Mouse (Mus musculus): Measurements from ENCODE around the gene Orm1. TPM values are rescaled to one million over a fixed set of nuclear protein-coding genes. Genes with fewer than 3 reads are reported as not detected.

The Orm1 gene
- not detected in 2 replicates for polyA plus RNA-seq (2014; fragmentation: Nextera tagmentation; extraction: Ambion mirVana)

DNA sequence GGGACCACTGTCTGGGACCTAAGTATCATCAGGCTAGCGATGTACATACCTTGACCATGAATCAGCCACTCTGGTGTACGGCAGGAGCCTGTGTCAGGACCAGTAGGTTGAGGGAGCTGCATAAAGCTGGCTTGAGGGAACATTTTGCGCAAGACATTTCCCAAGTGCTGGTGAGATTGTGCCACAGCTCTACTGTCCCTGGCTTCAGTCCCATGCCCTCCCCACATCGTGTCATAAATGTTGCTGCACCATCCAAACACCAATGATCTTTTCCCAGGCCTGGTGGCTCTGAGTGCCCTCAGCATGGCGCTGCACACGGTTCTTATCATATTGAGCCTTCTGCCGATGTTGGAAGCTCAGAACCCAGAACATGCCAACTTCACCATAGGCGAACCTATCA, at the start of gene Orm1:
Orm1 (plus strand) TSS at position 266 of the 400 bp plus-strand sequence.
- no peak within 1 kb of the TSS for H3K9ac ChIP-seq (ENCODE audit: low read length)
- no peak for DNase-seq (ENCODE audit: low spot score)
- no peak for ATAC-seq (replicated peaks; ENCODE audit: low FRiP score, low TSS enrichment, low read depth)
- no peak within 1 kb of the TSS for H3K4me3 ChIP-seq (ENCODE audit: low read depth, low read length)
- no peaks in the 10 kb centered on the region for H3K4me1 ChIP-seq (replicated peaks; ENCODE audit: control insufficient read depth, insufficient read depth, low read length)
- no peak within 1 kb of the TSS for H3K4me2 ChIP-seq (ENCODE audit: low read length)
- H3K27ac ChIP-seq (ENCODE audit: low read depth), result no peak within 1 kb of the TSS
- no peaks in the 10 kb centered on the region for H3K27me3 ChIP-seq (replicated peaks; ENCODE audit: control insufficient read depth, insufficient read depth, low read length)
- no peaks in the 10 kb centered on the region for H3K36me3 ChIP-seq (ENCODE audit: control insufficient read depth, insufficient read depth, low read length)
- 84% methylated on average over 8 of the region's 8 CpGs for WGBS
- H3K9me3 ChIP-seq (ENCODE audit: control insufficient read depth, low read length), result no peaks in the 10 kb centered on the region

DNA sequence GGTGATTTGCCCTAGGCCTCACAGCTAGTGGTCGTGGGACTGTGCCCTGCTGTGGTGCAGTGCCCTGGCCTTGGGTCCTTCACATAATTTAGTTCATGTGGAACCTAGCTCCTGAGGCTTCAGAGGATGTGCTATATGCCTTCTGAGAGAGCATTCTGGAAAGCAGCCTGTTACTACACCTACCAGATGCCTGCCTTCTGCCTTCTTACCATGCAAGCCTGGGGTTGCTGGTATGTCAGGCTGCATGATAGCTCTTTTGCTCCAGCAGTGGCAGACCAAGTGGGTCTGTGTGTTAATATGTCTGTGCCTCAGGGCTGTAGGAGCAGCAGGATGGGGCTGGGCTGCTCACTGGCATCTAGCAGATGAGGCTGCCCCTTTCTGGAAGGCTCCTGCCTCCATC, 48.7 kb upstream of the Orm1 start:
- H3K4me2 ChIP-seq (ENCODE audit: low read length), result no peak overlapping the region
- H3K27ac ChIP-seq (ENCODE audit: low read depth), result no peak overlapping the region
- DNase-seq (ENCODE audit: low spot score), result no peak
- no peak for ATAC-seq (replicated peaks; ENCODE audit: low FRiP score, low TSS enrichment, low read depth)
- 63% methylated on average over 1 of the region's 1 CpGs for WGBS
- H3K9me3 ChIP-seq (ENCODE audit: control insufficient read depth, low read length), result no peaks in the 10 kb centered on the region
- peaks cover 3% of the 10 kb centered on the region for H3K4me1 ChIP-seq (replicated peaks; ENCODE audit: control insufficient read depth, insufficient read depth, low read length)
- H3K27me3 ChIP-seq (replicated peaks; ENCODE audit: control insufficient read depth, insufficient read depth, low read length), result no peaks in the 10 kb centered on the region
- H3K4me3 ChIP-seq (ENCODE audit: low read depth, low read length), result no peak overlapping the region
- H3K36me3 ChIP-seq (ENCODE audit: control insufficient read depth, insufficient read depth, low read length), result peaks cover 58% of the 10 kb centered on the region
- H3K9ac ChIP-seq (ENCODE audit: low read length), result no peak overlapping the region

DNA sequence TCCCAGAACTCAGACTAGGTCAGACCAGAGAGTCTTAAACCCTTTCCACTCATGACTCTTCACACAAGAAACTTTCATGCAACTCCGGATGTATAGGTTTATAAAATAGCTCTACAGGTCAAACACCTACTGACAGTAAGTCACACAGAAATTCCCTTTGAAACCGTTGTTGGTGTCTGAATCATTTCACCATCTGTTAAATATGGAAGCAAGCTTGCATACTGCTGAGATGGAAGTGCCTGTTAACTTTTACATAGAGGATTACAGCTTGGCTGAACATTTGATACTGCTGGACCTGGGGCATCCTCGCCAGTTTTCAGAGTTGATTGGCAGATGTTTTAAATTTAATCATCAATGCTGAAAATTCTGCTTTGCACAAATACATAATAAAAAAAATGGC, 48.1 kb upstream of the Orm1 start:
- Histone ChIP-seq H3K27ac (ENCODE audit: low read depth) (no peak overlapping the region), H3K4me1 (replicated peaks; ENCODE audit: control insufficient read depth, insufficient read depth, low read length) (peaks cover under 1% of the 10 kb centered on the region; the same call in 1 of the 2 replicates), H3K9ac (ENCODE audit: low read length) (no peak overlapping the region), H3K36me3 (ENCODE audit: control insufficient read depth, insufficient read depth, low read length) (peaks cover 61% of the 10 kb centered on the region), H3K4me3 (ENCODE audit: low read depth, low read length) (no peak overlapping the region), H3K9me3 (ENCODE audit: control insufficient read depth, low read length) (no peaks in the 10 kb centered on the region), H3K4me2 (ENCODE audit: low read length) (no peak overlapping the region), H3K27me3 (replicated peaks; ENCODE audit: control insufficient read depth, insufficient read depth, low read length) (no peaks in the 10 kb centered on the region)
- WGBS, result 54% methylated on average over 3 of the region's 3 CpGs
- no peak for ATAC-seq (replicated peaks; ENCODE audit: low FRiP score, low TSS enrichment, low read depth)
- no peak for DNase-seq (ENCODE audit: low spot score)

DNA sequence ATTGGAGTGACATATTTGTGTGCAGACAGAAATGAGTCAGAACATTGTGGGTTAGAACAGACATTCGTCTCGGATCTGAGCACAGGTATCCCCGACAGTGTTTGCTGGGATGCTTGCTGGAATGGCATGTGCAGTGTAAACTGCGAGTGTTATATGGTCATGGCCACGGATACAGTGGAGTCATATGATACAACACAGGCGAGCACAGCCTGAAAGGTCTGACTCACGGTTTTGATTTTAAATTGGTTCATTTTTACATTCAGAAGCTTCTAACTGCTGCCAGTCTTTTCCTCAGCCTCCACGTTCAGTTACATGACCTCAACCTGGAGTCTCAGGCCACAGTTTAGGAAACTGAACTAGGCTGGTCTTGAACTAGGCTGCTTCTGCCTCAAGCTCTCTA, 47.5 kb upstream of the Orm1 start:
- no peaks in the 10 kb centered on the region for H3K4me1 ChIP-seq (replicated peaks; ENCODE audit: control insufficient read depth, insufficient read depth, low read length)
- H3K9ac ChIP-seq (ENCODE audit: low read length), result no peak overlapping the region
- no peak overlapping the region for H3K27ac ChIP-seq (ENCODE audit: low read depth)
- 49% methylated on average over 8 of the region's 8 CpGs for WGBS
- DNase-seq (ENCODE audit: low spot score) (no peak), ATAC-seq (replicated peaks; ENCODE audit: low FRiP score, low TSS enrichment, low read depth) (no peak)
- peaks cover 62% of the 10 kb centered on the region for H3K36me3 ChIP-seq (ENCODE audit: control insufficient read depth, insufficient read depth, low read length)
- H3K27me3 ChIP-seq (replicated peaks; ENCODE audit: control insufficient read depth, insufficient read depth, low read length), result no peaks in the 10 kb centered on the region
- no peaks in the 10 kb centered on the region for H3K9me3 ChIP-seq (ENCODE audit: control insufficient read depth, low read length)
- H3K4me2 ChIP-seq (ENCODE audit: low read length), result no peak overlapping the region
- H3K4me3 ChIP-seq (ENCODE audit: low read depth, low read length), result no peak overlapping the region

DNA sequence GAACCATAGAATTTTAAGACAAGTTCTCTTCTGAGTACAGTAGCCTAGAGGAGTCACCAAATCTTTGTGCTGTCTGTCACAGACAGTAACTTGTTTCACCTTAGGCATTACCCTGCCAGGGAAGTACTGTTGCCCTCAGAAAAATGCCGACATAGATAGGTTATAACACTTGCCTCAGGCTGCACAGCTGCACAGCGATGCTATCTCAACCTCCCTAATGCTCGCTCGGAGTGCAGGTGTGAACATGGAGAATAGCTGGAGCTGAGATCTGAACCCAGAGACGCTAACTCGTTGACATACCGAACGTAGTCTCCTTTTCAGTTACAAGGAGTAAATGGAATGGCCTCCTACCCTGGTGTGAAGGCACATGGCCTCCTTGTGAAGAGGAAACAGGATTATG, 46.2 kb upstream of the Orm1 start:
- H3K4me2 ChIP-seq (ENCODE audit: low read length), result no peak overlapping the region
- no peak overlapping the region for H3K9ac ChIP-seq (ENCODE audit: low read length)
- no peaks in the 10 kb centered on the region for H3K4me1 ChIP-seq (replicated peaks; ENCODE audit: control insufficient read depth, insufficient read depth, low read length)
- no peaks in the 10 kb centered on the region for H3K9me3 ChIP-seq (ENCODE audit: control insufficient read depth, low read length)
- H3K4me3 ChIP-seq (ENCODE audit: low read depth, low read length), result no peak overlapping the region
- 93% methylated on average over 8 of the region's 8 CpGs for WGBS
- H3K27ac ChIP-seq (ENCODE audit: low read depth), result no peak overlapping the region
- ATAC-seq (replicated peaks; ENCODE audit: low FRiP score, low TSS enrichment, low read depth) (no peak), DNase-seq (ENCODE audit: low spot score) (no peak)
- H3K36me3 ChIP-seq (ENCODE audit: control insufficient read depth, insufficient read depth, low read length), result peaks cover 70% of the 10 kb centered on the region
- H3K27me3 ChIP-seq (replicated peaks; ENCODE audit: control insufficient read depth, insufficient read depth, low read length), result no peaks in the 10 kb centered on the region

DNA sequence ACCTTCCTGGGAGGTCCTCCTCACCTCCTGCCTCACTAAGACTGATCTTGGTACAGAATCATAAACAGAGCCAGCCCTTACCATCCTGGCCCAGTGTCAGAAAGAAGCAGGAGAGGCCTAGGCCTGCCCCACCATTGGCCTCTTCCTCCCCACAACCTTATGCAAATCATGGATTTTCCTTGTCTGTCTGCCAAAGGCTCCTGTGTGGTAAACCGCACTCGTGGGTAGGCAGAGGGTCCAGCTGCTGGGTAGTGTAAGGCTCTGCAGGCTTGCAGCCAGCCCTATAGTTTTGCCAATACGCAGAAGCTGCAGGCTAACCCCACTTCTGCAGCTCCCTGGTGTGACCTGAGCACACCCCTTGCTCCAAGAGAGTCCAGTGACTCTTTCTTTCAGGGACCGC, 41.7 kb upstream of the Orm1 start:
- ATAC-seq (replicated peaks; ENCODE audit: low FRiP score, low TSS enrichment, low read depth) (no peak), DNase-seq (ENCODE audit: low spot score) (no peak)
- no peak overlapping the region for H3K4me2 ChIP-seq (ENCODE audit: low read length)
- H3K4me3 ChIP-seq (ENCODE audit: low read depth, low read length), result no peak overlapping the region
- WGBS, result 60% methylated on average over 4 of the region's 4 CpGs
- H3K9me3 ChIP-seq (ENCODE audit: control insufficient read depth, low read length), result no peaks in the 10 kb centered on the region
- H3K27ac ChIP-seq (ENCODE audit: low read depth), result no peak overlapping the region
- H3K4me1 ChIP-seq (replicated peaks; ENCODE audit: control insufficient read depth, insufficient read depth, low read length), result no peaks in the 10 kb centered on the region
- no peaks in the 10 kb centered on the region for H3K27me3 ChIP-seq (replicated peaks; ENCODE audit: control insufficient read depth, insufficient read depth, low read length)
- H3K9ac ChIP-seq (ENCODE audit: low read length), result no peak overlapping the region
- H3K36me3 ChIP-seq (ENCODE audit: control insufficient read depth, insufficient read depth, low read length), result peaks cover 50% of the 10 kb centered on the region

DNA sequence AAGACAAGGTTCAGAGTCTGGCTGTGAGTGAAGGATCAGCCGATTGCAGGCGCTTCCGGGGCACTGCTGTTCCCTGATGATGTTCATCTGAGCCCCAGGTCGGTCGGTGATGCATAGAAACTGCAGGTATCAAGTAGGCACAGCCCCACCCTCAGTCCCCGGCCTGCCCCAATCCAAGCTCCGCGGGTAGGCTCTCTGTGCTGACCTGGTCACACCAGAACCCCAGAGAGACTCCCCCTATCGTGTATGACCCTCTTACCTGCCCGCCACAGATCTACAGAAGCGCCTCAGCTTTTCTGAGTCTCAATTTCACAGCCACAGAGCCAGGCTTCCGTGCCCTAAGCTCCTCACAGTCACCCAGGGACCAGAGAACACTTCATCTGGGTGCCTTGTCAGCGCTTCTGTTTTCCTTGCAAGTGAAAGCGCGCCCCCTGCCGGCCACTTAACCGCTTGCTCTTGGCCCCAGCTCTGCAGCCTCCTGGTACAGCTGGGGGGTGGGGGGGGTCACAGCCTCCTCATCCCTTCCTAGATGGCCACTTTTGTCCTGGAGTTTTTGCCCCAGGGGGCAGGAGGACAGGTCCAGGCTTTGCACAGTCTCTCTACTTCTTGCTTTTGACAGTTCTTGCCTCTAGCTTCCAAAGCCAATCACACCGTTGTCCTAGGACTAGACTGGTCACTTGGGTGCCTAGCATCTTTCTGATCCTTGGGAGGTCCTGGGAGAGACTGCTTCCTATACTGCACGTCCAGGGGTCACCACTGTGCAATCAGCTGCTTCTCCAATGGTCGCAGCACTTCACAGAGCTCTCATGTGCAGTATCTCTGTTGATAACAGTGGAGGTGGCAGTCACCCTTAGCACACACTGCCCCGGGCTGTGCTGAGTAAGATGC, 36.9 kb upstream of the Orm1 start:
- ATAC-seq (replicated peaks; ENCODE audit: low FRiP score, low TSS enrichment, low read depth), result peak; percentile 69

DNA sequence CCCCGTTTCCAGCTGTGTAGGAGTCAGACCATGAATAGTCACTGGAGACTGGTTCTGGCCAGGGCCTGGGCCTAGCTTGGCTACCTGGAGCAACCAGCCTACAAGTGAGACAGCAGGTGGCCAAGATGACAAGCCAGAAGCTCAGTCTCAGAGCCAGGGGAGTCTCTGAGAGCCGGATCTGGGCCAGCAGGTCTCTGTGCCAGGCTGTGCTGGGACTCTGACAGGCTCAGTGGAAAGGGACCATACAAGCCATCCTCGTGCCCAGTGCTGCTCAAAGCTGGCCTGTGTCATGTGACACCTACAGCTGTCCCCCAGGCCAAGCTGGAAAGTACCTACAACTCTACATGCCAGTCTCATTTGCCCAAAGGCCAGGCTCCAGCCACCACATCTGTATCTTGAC, 36.0 kb upstream of the Orm1 start:
- H3K9me3 ChIP-seq (ENCODE audit: control insufficient read depth, low read length), result no peaks in the 10 kb centered on the region
- H3K27me3 ChIP-seq (replicated peaks; ENCODE audit: control insufficient read depth, insufficient read depth, low read length), result no peaks in the 10 kb centered on the region
- no peak overlapping the region for H3K27ac ChIP-seq (ENCODE audit: low read depth)
- no peaks in the 10 kb centered on the region for H3K4me1 ChIP-seq (replicated peaks; ENCODE audit: control insufficient read depth, insufficient read depth, low read length)
- DNase-seq (ENCODE audit: low spot score) (no peak), ATAC-seq (replicated peaks; ENCODE audit: low FRiP score, low TSS enrichment, low read depth) (no peak)
- H3K9ac ChIP-seq (ENCODE audit: low read length), result no peak overlapping the region
- H3K36me3 ChIP-seq (ENCODE audit: control insufficient read depth, insufficient read depth, low read length), result peaks cover 59% of the 10 kb centered on the region
- H3K4me3 ChIP-seq (ENCODE audit: low read depth, low read length), result no peak overlapping the region
- WGBS, result 83% methylated on average over 3 of the region's 3 CpGs
- no peak overlapping the region for H3K4me2 ChIP-seq (ENCODE audit: low read length)

More for the DNA sequence above, 36.9 kb upstream of the Orm1 start:
- Histone ChIP-seq H3K4me2 (ENCODE audit: low read length) (no peak overlapping the region), H3K4me1 (replicated peaks; ENCODE audit: control insufficient read depth, insufficient read depth, low read length) (no peaks in the 10 kb centered on the region), H3K9me3 (ENCODE audit: control insufficient read depth, low read length) (no peaks in the 10 kb centered on the region), H3K4me3 (ENCODE audit: low read depth, low read length) (no peak overlapping the region), H3K27me3 (replicated peaks; ENCODE audit: control insufficient read depth, insufficient read depth, low read length) (no peaks in the 10 kb centered on the region), H3K36me3 (ENCODE audit: control insufficient read depth, insufficient read depth, low read length) (peaks cover 60% of the 10 kb centered on the region), H3K27ac (ENCODE audit: low read depth) (no peak overlapping the region), H3K9ac (ENCODE audit: low read length) (no peak overlapping the region)
- peak; percentile 95 for DNase-seq (ENCODE audit: low spot score)
- 30% methylated on average over 21 of the region's 21 CpGs for WGBS
